Mouse (Mus musculus): ENCODE data around the gene 9530053A07Rik. TPM values are rescaled to one million over a fixed set of nuclear protein-coding genes. Genes with fewer than 3 reads are reported as not detected.

9530053A07Rik gene
- total RNA-seq, 2 experiments from 2014 or later, result not detected

GRCm38 (mm10) chr7:28175358-28175757, 46.1 kb downstream of the 9530053A07Rik start:
- no peak for DNase-seq

GRCm38 (mm10) chr7:28179228-28179627, 50.0 kb downstream of the 9530053A07Rik start, which contains the start of gene Dyrk1b:
Gene Dyrk1b (plus strand): TSS chr7:28179469.
- DNase-seq, result peak; percentile 98 to 99

- DNase-seq, result peak; percentile 95 to 96
These were observed 50.6 kb downstream of the 9530053A07Rik start for GRCm38 (mm10) chr7:28179741-28180377.

GRCm38 (mm10) chr7:28180890-28181289, 51.6 kb downstream of the 9530053A07Rik start:
- DNase-seq, result no peak

GRCm38 (mm10) chr7:28181376-28181775, 52.1 kb downstream of the 9530053A07Rik start:
- no peak for DNase-seq

GRCm38 (mm10) chr7:28182320-28182719, 53.1 kb downstream of the 9530053A07Rik start:
- no peak for DNase-seq

- no peak for DNase-seq
These were observed 56.6 kb downstream of the 9530053A07Rik start for GRCm38 (mm10) chr7:28185884-28186283.

- DNase-seq, result no peak
These were observed 57.4 kb downstream of the 9530053A07Rik start for GRCm38 (mm10) chr7:28186631-28187030.

- DNase-seq, result no peak
These were observed 62.2 kb downstream of the 9530053A07Rik start for GRCm38 (mm10) chr7:28191489-28191888.

GRCm38 (mm10) chr7:28191903-28192302, 62.6 kb downstream of the 9530053A07Rik start:
- no peak for DNase-seq

- DNase-seq, result no peak
These were observed 66.3 kb downstream of the 9530053A07Rik start for GRCm38 (mm10) chr7:28195414-28196098.

GRCm38 (mm10) chr7:28196528-28196927, 67.3 kb downstream of the 9530053A07Rik start:
- peak in 1 of 2 experiments; percentile 44 for DNase-seq

- no peak for DNase-seq
These were observed 69.8 kb downstream of the 9530053A07Rik start for GRCm38 (mm10) chr7:28199054-28199453.

GRCm38 (mm10) chr7:28203207-28204108, 74.2 kb downstream of the 9530053A07Rik start:
- DNase-seq, result peak in 1 of 2 experiments; percentile 61

GRCm38 (mm10) chr7:28206044-28206600, 76.9 kb downstream of the 9530053A07Rik start:
- no peak for DNase-seq

GRCm38 (mm10) chr7:28208396-28208987, 79.2 kb downstream of the 9530053A07Rik start:
- no peak for DNase-seq

- peak; percentile 81 for DNase-seq
These were observed 79.8 kb downstream of the 9530053A07Rik start for GRCm38 (mm10) chr7:28208988-28209508.

GRCm38 (mm10) chr7:28210731-28211130, 81.5 kb downstream of the 9530053A07Rik start:
- DNase-seq, result no peak

GRCm38 (mm10) chr7:28214142-28214541, 84.9 kb downstream of the 9530053A07Rik start:
- DNase-seq, result peak; percentile 79 to 86
